Mouse (Mus musculus): ENCODE data around the gene Nav1. TPM values are rescaled to one million over a fixed set of nuclear protein-coding genes. Genes with fewer than 3 reads are reported as not detected.

Nav1 gene
- polyA plus RNA-seq, 2 experiments = 14.4 to 26.8 TPM

DNA sequence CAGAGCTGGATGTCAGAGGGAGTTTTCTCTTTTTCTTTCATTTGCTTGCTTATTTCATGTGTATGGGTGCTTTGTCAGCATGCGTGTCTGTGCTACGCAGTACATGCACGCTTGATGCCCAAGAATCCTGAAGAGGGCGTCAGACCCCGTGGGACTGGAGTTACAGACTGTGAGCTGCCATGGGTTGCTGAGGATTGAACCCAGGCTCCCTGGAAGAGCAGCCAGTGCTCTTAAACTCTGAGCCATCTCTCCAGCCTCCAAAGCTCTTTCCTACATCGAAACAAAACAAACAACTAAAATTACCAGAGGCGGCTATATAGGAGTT, 131.6 kb downstream of the Nav1 start:
- Histone ChIP-seq H3K27me3 (ENCODE audit: control insufficient read depth, insufficient read depth, low read length) (no peaks in the 10 kb centered on the region), H3K4me2 (replicated peaks; ENCODE audit: low read depth, low read length, severe bottlenecking) (no peak overlapping the region), H3K9me3 (ENCODE audit: control insufficient read depth, low read length) (no peaks in the 10 kb centered on the region), H3K9ac (ENCODE audit: low read depth, low read length, severe bottlenecking) (no peak overlapping the region), H3K4me1 (ENCODE audit: control insufficient read depth, insufficient read depth, low read length) (no peaks in the 10 kb centered on the region), H3K36me3 (ENCODE audit: control insufficient read depth, insufficient read depth, low read length) (peaks cover 17% of the 10 kb centered on the region), H3K27ac (replicated peaks; ENCODE audit: low read depth, low read length) (no peak overlapping the region), H3K4me3 (replicated peaks; ENCODE audit: low read length) (no peak overlapping the region)
- 84% methylated on average over 7 of the region's 7 CpGs for WGBS
- DNase-seq (ENCODE audit: low spot score) = no peak
- ATAC-seq (ENCODE audit: low FRiP score, low read depth) = no peak
- no peak for TF ChIP-seq POLR2A (IDR thresholded peaks at IDR 0.05; ENCODE audit: borderline replicate concordance, extremely low read depth, insufficient read depth, insufficient read length)

- peak; percentile 54 for DNase-seq (ENCODE audit: low spot score)
- WGBS = 53% methylated on average over 15 of the region's 15 CpGs
These were observed 132.1 kb downstream of the Nav1 start for GRCm38 (mm10) chr1:135474861-135475570.

DNA sequence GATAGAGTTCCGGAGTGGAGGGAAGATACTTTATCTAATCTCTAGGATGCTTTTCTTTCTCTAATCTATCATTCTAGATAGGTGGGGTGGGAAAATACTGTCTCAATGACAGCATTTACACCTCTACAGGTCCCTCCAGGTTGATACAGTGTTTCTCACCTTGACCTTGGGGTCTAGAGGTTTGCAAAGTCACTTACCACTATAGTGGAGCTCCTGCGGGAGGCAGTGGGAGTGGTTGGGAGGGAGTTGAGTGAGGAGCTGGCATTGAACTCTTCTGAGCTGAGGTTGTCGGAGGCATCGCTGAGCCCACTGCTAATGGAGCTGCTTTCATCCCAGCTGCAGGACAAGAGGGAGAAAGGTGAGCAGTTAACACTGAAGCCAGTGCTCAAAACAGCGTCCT, 134.6 kb downstream of the Nav1 start:
- no peak for TF ChIP-seq POLR2A (IDR thresholded peaks at IDR 0.05; ENCODE audit: borderline replicate concordance, extremely low read depth, insufficient read depth, insufficient read length)
- H3K4me2 ChIP-seq (replicated peaks; ENCODE audit: low read depth, low read length, severe bottlenecking) = no peak overlapping the region
- 62% methylated on average over 5 of the region's 5 CpGs for WGBS

More at GRCm38 (mm10) chr1:135474861-135475570, 132.1 kb downstream of the Nav1 start:
- Histone ChIP-seq H3K4me2 (replicated peaks; ENCODE audit: low read depth, low read length, severe bottlenecking) (no peak overlapping the region), H3K9ac (ENCODE audit: low read depth, low read length, severe bottlenecking) (no peak overlapping the region), H3K27me3 (ENCODE audit: control insufficient read depth, insufficient read depth, low read length) (no peaks in the 10 kb centered on the region), H3K4me3 (replicated peaks; ENCODE audit: low read length) (no peak overlapping the region), H3K4me1 (ENCODE audit: control insufficient read depth, insufficient read depth, low read length) (no peaks in the 10 kb centered on the region), H3K9me3 (ENCODE audit: control insufficient read depth, low read length) (no peaks in the 10 kb centered on the region), H3K27ac (replicated peaks; ENCODE audit: low read depth, low read length) (no peak overlapping the region), H3K36me3 (ENCODE audit: control insufficient read depth, insufficient read depth, low read length) (peaks cover 22% of the 10 kb centered on the region)
- peak; percentile 41; the same call in 1 of the 2 replicates for ATAC-seq (ENCODE audit: low FRiP score, low read depth)
- no peak for TF ChIP-seq POLR2A (IDR thresholded peaks at IDR 0.05; ENCODE audit: borderline replicate concordance, extremely low read depth, insufficient read depth, insufficient read length)

GRCm38 (mm10) chr1:135471742-135472141, 135.4 kb downstream of the Nav1 start:
- Histone ChIP-seq H3K4me2 (replicated peaks; ENCODE audit: low read depth, low read length, severe bottlenecking) (no peak overlapping the region), H3K4me3 (replicated peaks; ENCODE audit: low read length) (no peak overlapping the region), H3K27ac (replicated peaks; ENCODE audit: low read depth, low read length) (no peak overlapping the region), H3K9me3 (ENCODE audit: control insufficient read depth, low read length) (no peaks in the 10 kb centered on the region), H3K4me1 (ENCODE audit: control insufficient read depth, insufficient read depth, low read length) (no peaks in the 10 kb centered on the region), H3K27me3 (ENCODE audit: control insufficient read depth, insufficient read depth, low read length) (no peaks in the 10 kb centered on the region), H3K9ac (ENCODE audit: low read depth, low read length, severe bottlenecking) (no peak overlapping the region), H3K36me3 (ENCODE audit: control insufficient read depth, insufficient read depth, low read length) (peaks cover 47% of the 10 kb centered on the region)
- TF ChIP-seq POLR2A (IDR thresholded peaks at IDR 0.05; ENCODE audit: borderline replicate concordance, extremely low read depth, insufficient read depth, insufficient read length) = no peak
- no peak for DNase-seq (ENCODE audit: low spot score)
- WGBS = 81% methylated on average over 5 of the region's 5 CpGs
- ATAC-seq (ENCODE audit: low FRiP score, low read depth) = no peak

More for the DNA sequence above, 134.6 kb downstream of the Nav1 start:
- DNase-seq (ENCODE audit: low spot score) (no peak), ATAC-seq (ENCODE audit: low FRiP score, low read depth) (no peak)
- Histone ChIP-seq H3K4me3 (replicated peaks; ENCODE audit: low read length) (no peak overlapping the region), H3K27ac (replicated peaks; ENCODE audit: low read depth, low read length) (no peak overlapping the region), H3K9ac (ENCODE audit: low read depth, low read length, severe bottlenecking) (no peak overlapping the region), H3K36me3 (ENCODE audit: control insufficient read depth, insufficient read depth, low read length) (peaks cover 39% of the 10 kb centered on the region), H3K27me3 (ENCODE audit: control insufficient read depth, insufficient read depth, low read length) (no peaks in the 10 kb centered on the region), H3K4me1 (ENCODE audit: control insufficient read depth, insufficient read depth, low read length) (no peaks in the 10 kb centered on the region), H3K9me3 (ENCODE audit: control insufficient read depth, low read length) (no peaks in the 10 kb centered on the region)

GRCm38 (mm10) chr1:135470546-135470945, 136.5 kb downstream of the Nav1 start:
- Histone ChIP-seq H3K4me2 (replicated peaks; ENCODE audit: low read depth, low read length, severe bottlenecking) (no peak overlapping the region), H3K36me3 (ENCODE audit: control insufficient read depth, insufficient read depth, low read length) (peaks cover 58% of the 10 kb centered on the region), H3K4me3 (replicated peaks; ENCODE audit: low read length) (no peak overlapping the region), H3K9me3 (ENCODE audit: control insufficient read depth, low read length) (no peaks in the 10 kb centered on the region), H3K4me1 (ENCODE audit: control insufficient read depth, insufficient read depth, low read length) (no peaks in the 10 kb centered on the region), H3K27me3 (ENCODE audit: control insufficient read depth, insufficient read depth, low read length) (no peaks in the 10 kb centered on the region), H3K9ac (ENCODE audit: low read depth, low read length, severe bottlenecking) (no peak overlapping the region), H3K27ac (replicated peaks; ENCODE audit: low read depth, low read length) (no peak overlapping the region)
- TF ChIP-seq POLR2A (IDR thresholded peaks at IDR 0.05; ENCODE audit: borderline replicate concordance, extremely low read depth, insufficient read depth, insufficient read length) = no peak
- WGBS = 88% methylated on average over 13 of the region's 13 CpGs
- no peak for DNase-seq (ENCODE audit: low spot score)
- ATAC-seq (ENCODE audit: low FRiP score, low read depth) = no peak

All from limb, embryonic 14.5 days (tissue).